Mouse (Mus musculus) heart, adult 2 months (tissue): ENCODE measurements around the gene Prkar2a.

Experiments
- CTCF ChIP-seq: fragments of 200-600 bp; IDR thresholded peaks from 2 replicates; pipeline ENCODE4 v1.8.1; 2022; ENCODE audit warnings: antibody characterized with exemption, mild to moderate bottlenecking, moderate library complexity
- EP300 ChIP-seq: fragments of 200-500 bp; IDR thresholded peaks from 2 replicates; pipeline ENCODE4 v1.6.1; 2011; ENCODE audit warnings: low read depth, low read length, control low read depth; ENCODE audit not compliant: insufficient read depth
- POLR2A ChIP-seq: fragments of 200-500 bp; IDR thresholded peaks from 2 replicates; pipeline ENCODE4 v1.6.1; 2011; ENCODE audit warnings: mild to moderate bottlenecking, low read depth, low read length, control low read depth; ENCODE audit not compliant: insufficient read depth

GRCm38 (mm10) chr9:108776614-108777013 is 87.5 kb downstream of the Prkar2a start:
- TF ChIP-seq CTCF: no peak
- no peak for TF ChIP-seq EP300
- no peak for TF ChIP-seq POLR2A
